Mouse (Mus musculus): ENCODE measurements around the gene Etl4. TPM values are rescaled to one million over a fixed set of nuclear protein-coding genes. Genes with fewer than 3 reads are reported as not detected.

Gene Etl4
- polyA plus RNA-seq, 1 experiment: 154 TPM

DNA sequence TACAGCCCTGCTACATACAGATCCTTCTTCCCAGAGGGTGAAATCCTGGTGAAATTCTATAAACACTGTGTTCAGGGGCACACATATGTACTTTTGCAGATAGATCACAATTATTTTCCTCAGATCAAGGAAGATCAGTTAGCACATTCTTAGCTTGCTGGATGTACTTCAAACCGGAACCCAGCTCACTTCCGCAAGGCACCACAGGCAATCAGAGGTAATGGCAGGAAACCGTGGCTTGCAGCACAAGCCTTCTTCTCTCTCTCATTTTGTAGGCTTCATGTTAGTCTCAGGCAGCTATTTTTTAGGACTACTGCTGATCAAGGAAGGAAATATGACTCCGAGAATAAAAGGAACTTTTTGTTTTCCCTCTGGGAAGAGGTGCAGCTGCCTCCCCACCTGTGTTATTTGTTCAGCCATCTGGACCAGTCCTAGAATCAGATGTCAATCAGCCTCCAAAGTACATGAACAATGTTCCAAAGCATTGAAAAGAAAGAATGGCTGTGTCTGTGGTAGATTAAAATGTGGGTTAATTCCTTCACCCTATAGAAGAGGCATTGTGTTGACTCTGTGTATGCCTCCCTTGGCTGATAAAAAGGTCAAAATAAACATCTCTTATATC lies 338.6 kb downstream of the Etl4 start:
- H3K4me3 ChIP-seq (ENCODE audit: low read depth, low read length): no peak overlapping the region
- H3K36me3 ChIP-seq (ENCODE audit: control insufficient read depth, insufficient read depth, low read length, poor library complexity, severe bottlenecking): no peaks in the 10 kb centered on the region
- H3K27me3 ChIP-seq (ENCODE audit: control insufficient read depth, insufficient read depth, low read length, poor library complexity, severe bottlenecking): no peaks in the 10 kb centered on the region
- no peaks in the 10 kb centered on the region for H3K4me1 ChIP-seq (ENCODE audit: control insufficient read depth, insufficient read depth, low read length)
- H3K9ac ChIP-seq (ENCODE audit: low read depth, poor library complexity, severe bottlenecking): no peak overlapping the region
- H3K27ac ChIP-seq (ENCODE audit: insufficient read depth, low read length): no peak overlapping the region
- TF ChIP-seq EP300 (IDR thresholded peaks at IDR 0.05; ENCODE audit: insufficient read depth, low read depth, low read length): no peak
- H3K9me3 ChIP-seq (replicated peaks; ENCODE audit: control insufficient read depth, insufficient read depth, low read length, poor library complexity, severe bottlenecking): peaks cover 1% of the 10 kb centered on the region

DNA sequence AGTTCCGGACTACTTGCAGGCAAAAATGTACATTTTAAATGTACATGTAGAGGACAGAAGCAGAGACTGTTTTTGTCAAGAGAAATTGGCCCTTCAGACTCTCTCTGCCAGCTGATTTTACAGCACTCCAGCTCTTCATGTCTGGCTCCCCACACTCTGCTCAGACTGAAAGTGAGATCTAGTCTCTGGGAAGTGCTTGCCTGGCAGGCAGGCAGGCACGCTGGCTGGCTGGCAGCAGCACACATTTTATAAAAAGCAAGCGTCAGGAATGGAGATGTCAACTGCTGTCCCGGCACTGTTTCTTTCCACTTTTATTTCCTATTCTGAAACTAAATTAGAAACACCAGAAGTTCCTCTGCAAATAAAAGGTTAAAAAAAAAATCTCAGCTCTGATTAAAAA lies 339.8 kb downstream of the Etl4 start:
- Histone ChIP-seq H3K4me3 (ENCODE audit: low read depth, low read length) (no peak overlapping the region), H3K9ac (ENCODE audit: low read depth, poor library complexity, severe bottlenecking) (no peak overlapping the region), H3K36me3 (ENCODE audit: control insufficient read depth, insufficient read depth, low read length, poor library complexity, severe bottlenecking) (no peaks in the 10 kb centered on the region), H3K27me3 (ENCODE audit: control insufficient read depth, insufficient read depth, low read length, poor library complexity, severe bottlenecking) (no peaks in the 10 kb centered on the region), H3K27ac (ENCODE audit: insufficient read depth, low read length) (no peak overlapping the region), H3K4me1 (ENCODE audit: control insufficient read depth, insufficient read depth, low read length) (no peaks in the 10 kb centered on the region), H3K9me3 (replicated peaks; ENCODE audit: control insufficient read depth, insufficient read depth, low read length, poor library complexity, severe bottlenecking) (peaks cover 9% of the 10 kb centered on the region)
- TF ChIP-seq POLR2A (IDR thresholded peaks at IDR 0.05; ENCODE audit: insufficient read depth, low read length) (no peak), EP300 (IDR thresholded peaks at IDR 0.05; ENCODE audit: insufficient read depth, low read depth, low read length) (no peak), CTCF (IDR thresholded peaks at IDR 0.05; ENCODE audit: low read depth, low read length) (no peak)

DNA sequence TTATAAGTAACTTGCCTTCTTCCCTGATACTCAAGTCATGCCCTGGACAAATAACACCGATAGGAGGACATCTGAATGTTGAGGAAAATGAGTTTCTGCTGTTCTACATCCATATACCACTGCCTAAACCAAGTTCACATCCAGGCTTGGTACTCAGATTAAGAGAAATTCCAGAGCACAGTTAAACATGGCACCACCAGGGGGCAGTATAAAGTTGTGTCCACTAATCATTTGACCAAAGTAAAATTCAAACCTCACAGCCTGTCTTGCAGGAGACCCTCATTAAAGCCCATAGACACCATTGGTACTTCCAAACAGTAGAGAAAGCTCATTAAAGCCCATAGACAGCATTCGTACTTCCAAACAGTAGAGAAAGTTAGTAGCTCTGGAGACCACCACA lies 366.5 kb downstream of the Etl4 start:
- Histone ChIP-seq H3K4me1 (ENCODE audit: control insufficient read depth, insufficient read depth, low read length) (peaks cover 2% of the 10 kb centered on the region), H3K9me3 (replicated peaks; ENCODE audit: control insufficient read depth, insufficient read depth, low read length, poor library complexity, severe bottlenecking) (no peaks in the 10 kb centered on the region), H3K4me3 (ENCODE audit: low read depth, low read length) (no peak overlapping the region), H3K27me3 (ENCODE audit: control insufficient read depth, insufficient read depth, low read length, poor library complexity, severe bottlenecking) (no peaks in the 10 kb centered on the region), H3K36me3 (ENCODE audit: control insufficient read depth, insufficient read depth, low read length, poor library complexity, severe bottlenecking) (no peaks in the 10 kb centered on the region), H3K9ac (ENCODE audit: low read depth, poor library complexity, severe bottlenecking) (no peak overlapping the region), H3K27ac (ENCODE audit: insufficient read depth, low read length) (no peak overlapping the region)
- TF ChIP-seq POLR2A (IDR thresholded peaks at IDR 0.05; ENCODE audit: insufficient read depth, low read length): no peak
- TF ChIP-seq EP300 (IDR thresholded peaks at IDR 0.05; ENCODE audit: insufficient read depth, low read depth, low read length): no peak
- no peak for TF ChIP-seq CTCF (IDR thresholded peaks at IDR 0.05; ENCODE audit: low read depth, low read length)

DNA sequence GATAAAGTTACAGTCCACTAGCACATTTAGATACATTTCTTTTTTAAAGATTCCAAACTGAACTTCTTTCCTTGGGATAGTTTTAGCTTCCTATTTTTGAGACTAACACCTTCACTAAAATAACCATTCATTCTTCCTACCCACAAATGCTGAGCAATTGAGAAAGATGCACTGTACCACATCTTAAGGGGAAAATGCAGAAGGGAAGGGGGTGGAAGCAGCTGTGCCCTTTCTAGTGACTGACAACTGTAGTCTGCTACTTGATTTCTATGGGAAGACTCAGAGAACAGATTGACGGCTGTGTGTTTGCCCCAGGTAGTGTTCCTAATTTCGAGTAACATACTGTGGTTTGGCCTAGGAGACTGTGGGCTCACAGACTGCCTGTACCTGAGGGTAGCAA lies 372.3 kb downstream of the Etl4 start:
- Histone ChIP-seq H3K9me3 (replicated peaks; ENCODE audit: control insufficient read depth, insufficient read depth, low read length, poor library complexity, severe bottlenecking) (no peaks in the 10 kb centered on the region), H3K4me3 (ENCODE audit: low read depth, low read length) (no peak overlapping the region), H3K9ac (ENCODE audit: low read depth, poor library complexity, severe bottlenecking) (no peak overlapping the region), H3K27ac (ENCODE audit: insufficient read depth, low read length) (no peak overlapping the region), H3K27me3 (ENCODE audit: control insufficient read depth, insufficient read depth, low read length, poor library complexity, severe bottlenecking) (no peaks in the 10 kb centered on the region), H3K4me1 (ENCODE audit: control insufficient read depth, insufficient read depth, low read length) (no peaks in the 10 kb centered on the region), H3K36me3 (ENCODE audit: control insufficient read depth, insufficient read depth, low read length, poor library complexity, severe bottlenecking) (no peaks in the 10 kb centered on the region)
- TF ChIP-seq EP300 (IDR thresholded peaks at IDR 0.05; ENCODE audit: insufficient read depth, low read depth, low read length): no peak
- no peak for TF ChIP-seq CTCF (IDR thresholded peaks at IDR 0.05; ENCODE audit: low read depth, low read length)
- no peak for TF ChIP-seq POLR2A (IDR thresholded peaks at IDR 0.05; ENCODE audit: insufficient read depth, low read length)

DNA sequence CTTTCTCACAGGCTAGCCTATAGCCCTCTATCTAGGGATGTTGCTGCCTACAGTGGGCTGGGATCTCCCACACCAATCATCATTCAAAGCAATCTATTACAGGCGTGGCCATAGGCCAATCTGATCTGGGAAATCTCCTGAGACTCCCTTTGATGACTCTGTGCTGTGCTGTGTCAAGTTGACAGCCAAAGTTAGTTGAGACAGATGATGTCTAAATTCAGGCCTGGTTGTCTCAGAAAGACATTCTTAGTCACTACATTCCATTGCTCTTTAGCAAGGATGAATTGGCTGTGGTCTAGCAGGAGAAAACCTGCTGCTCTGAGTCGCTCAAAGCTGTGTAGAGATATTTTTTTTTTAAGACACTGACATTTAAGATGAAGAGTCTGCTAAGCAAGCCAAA lies 374.8 kb downstream of the Etl4 start:
- TF ChIP-seq POLR2A (IDR thresholded peaks at IDR 0.05; ENCODE audit: insufficient read depth, low read length) (no peak), CTCF (IDR thresholded peaks at IDR 0.05; ENCODE audit: low read depth, low read length) (no peak)
- Histone ChIP-seq H3K4me3 (ENCODE audit: low read depth, low read length) (no peak overlapping the region), H3K9me3 (replicated peaks; ENCODE audit: control insufficient read depth, insufficient read depth, low read length, poor library complexity, severe bottlenecking) (no peaks in the 10 kb centered on the region), H3K27me3 (ENCODE audit: control insufficient read depth, insufficient read depth, low read length, poor library complexity, severe bottlenecking) (no peaks in the 10 kb centered on the region), H3K27ac (ENCODE audit: insufficient read depth, low read length) (no peak overlapping the region), H3K36me3 (ENCODE audit: control insufficient read depth, insufficient read depth, low read length, poor library complexity, severe bottlenecking) (no peaks in the 10 kb centered on the region), H3K4me1 (ENCODE audit: control insufficient read depth, insufficient read depth, low read length) (no peaks in the 10 kb centered on the region), H3K9ac (ENCODE audit: low read depth, poor library complexity, severe bottlenecking) (no peak overlapping the region)

DNA sequence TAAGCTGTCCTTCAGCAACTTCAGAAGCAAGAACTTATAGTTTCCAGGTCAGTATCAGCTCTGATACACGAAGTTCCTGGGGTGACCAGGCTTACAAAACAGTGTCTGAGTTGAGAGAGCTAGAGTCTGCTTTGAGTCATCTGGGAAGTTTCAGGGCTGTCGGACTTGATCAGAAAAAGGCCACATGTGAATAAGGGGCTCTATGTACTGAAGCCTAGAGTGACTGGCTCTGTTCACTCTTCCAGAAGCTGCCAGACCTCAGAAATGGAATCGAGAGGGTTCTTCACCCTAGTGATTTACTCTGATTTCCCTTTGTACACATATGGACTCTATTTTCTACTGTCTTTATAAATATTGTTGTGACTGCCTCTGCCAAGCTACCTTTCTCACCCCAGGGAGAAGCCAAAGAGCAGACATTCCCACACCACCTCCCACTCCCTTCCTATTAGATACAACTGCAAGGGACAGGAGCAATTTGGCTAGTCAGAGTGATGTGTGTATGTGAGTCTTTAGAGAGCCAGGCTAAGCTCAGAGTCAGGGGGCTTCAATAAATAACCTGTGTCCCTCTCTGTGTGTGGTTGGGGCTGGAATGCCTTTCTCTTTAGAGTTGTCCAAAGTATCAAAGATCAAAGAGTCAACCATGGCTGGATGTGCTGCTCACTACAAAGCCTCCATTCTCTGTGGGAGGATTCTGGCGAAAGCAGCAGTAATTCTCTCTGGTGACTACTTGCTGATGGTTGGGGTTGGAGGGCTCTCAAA lies 381.6 kb downstream of the Etl4 start:
- Histone ChIP-seq H3K27me3 (ENCODE audit: control insufficient read depth, insufficient read depth, low read length, poor library complexity, severe bottlenecking) (0 out of 2 replicates have a peak, but pooled peaks cover 2% of the 10 kb centered on the region), H3K9me3 (replicated peaks; ENCODE audit: control insufficient read depth, insufficient read depth, low read length, poor library complexity, severe bottlenecking) (no peaks in the 10 kb centered on the region), H3K36me3 (ENCODE audit: control insufficient read depth, insufficient read depth, low read length, poor library complexity, severe bottlenecking) (no peaks in the 10 kb centered on the region), H3K4me1 (ENCODE audit: control insufficient read depth, insufficient read depth, low read length) (no peaks in the 10 kb centered on the region), H3K27ac (ENCODE audit: insufficient read depth, low read length) (no peak overlapping the region), H3K9ac (ENCODE audit: low read depth, poor library complexity, severe bottlenecking) (no peak overlapping the region), H3K4me3 (ENCODE audit: low read depth, low read length) (no peak overlapping the region)
- TF ChIP-seq POLR2A (IDR thresholded peaks at IDR 0.05; ENCODE audit: insufficient read depth, low read length): no peak
- TF ChIP-seq EP300 (IDR thresholded peaks at IDR 0.05; ENCODE audit: insufficient read depth, low read depth, low read length): no peak
- TF ChIP-seq CTCF (IDR thresholded peaks at IDR 0.05; ENCODE audit: low read depth, low read length): no peak
